Mouse (Mus musculus) C2C12 (cell line): Measurements from ENCODE around the gene Parp11. TPM values are rescaled to one million over a fixed set of nuclear protein-coding genes. Genes with fewer than 3 reads are reported as not detected.

Experiments used
- H3K27me3 ChIP-seq: one replicate; pipeline ENCODE4 v1.6.1; 2011; ENCODE audit not compliant: control insufficient read depth, insufficient read depth, insufficient read length
- H3K36me3 ChIP-seq: one replicate; pipeline ENCODE4 v1.6.1; 2011; ENCODE audit not compliant: control insufficient read depth, insufficient read depth
- H3K4me3 ChIP-seq: one replicate; pipeline ENCODE4 v1.5.1; 2011; ENCODE audit warnings: mild to moderate bottlenecking, control low read depth; ENCODE audit not compliant: poor library complexity, insufficient read depth, severe bottlenecking
- H3K79me2 ChIP-seq: one replicate; pipeline ENCODE4 v1.6.1; 2011; ENCODE audit not compliant: control insufficient read depth, insufficient read depth
- H3K79me3 ChIP-seq: one replicate; pipeline ENCODE4 v1.6.1; 2011; ENCODE audit warnings: low read depth, control low read depth
- H3ac ChIP-seq: one replicate; pipeline ENCODE3; 2011; ENCODE audit warnings: low read depth; ENCODE audit not compliant: control insufficient read depth, insufficient read length
- CEBPB ChIP-seq: IDR thresholded peaks from one replicate; pipeline ENCODE4 v1.6.1; 2011; ENCODE audit warnings: low read depth, mild to moderate bottlenecking, control low read depth, moderate library complexity
- CTCF ChIP-seq: IDR thresholded peaks from one replicate; pipeline ENCODE4 v1.5.1; 2011; ENCODE audit not compliant: control insufficient read depth, insufficient read depth, insufficient read length
- FOSL1 ChIP-seq: IDR thresholded peaks from one replicate; pipeline ENCODE4 v1.8.0; 2011; ENCODE audit warnings: mild to moderate bottlenecking, low read length; ENCODE audit not compliant: poor library complexity, insufficient read depth, severe bottlenecking
- MAX ChIP-seq: IDR thresholded peaks from one replicate; pipeline ENCODE4 v1.6.1; 2011; ENCODE audit warnings: mild to moderate bottlenecking, control low read depth
- MYOD1 ChIP-seq: IDR thresholded peaks from one replicate; pipeline ENCODE4 v1.6.1; 2011; ENCODE audit warnings: low read depth; ENCODE audit not compliant: control insufficient read depth, insufficient read length
- MYOG ChIP-seq: IDR thresholded peaks from one replicate; pipeline ENCODE4 v1.6.1; 2011; ENCODE audit not compliant: control insufficient read depth, insufficient read length; ENCODE audit errors: extremely low read depth
- USF1 ChIP-seq: IDR thresholded peaks from one replicate; pipeline ENCODE4 v1.6.1; 2011; ENCODE audit warnings: low read depth, mild to moderate bottlenecking, control low read depth, moderate library complexity
- polyA plus RNA-seq: library from polyadenylated mRNA; unstranded; fragments of >200 nt; fragmentation: generic; extraction: Trizol; gene quantifications from one replicate; pipeline ENCODE4 v1.2.1, GENCODE M21; 2012; ENCODE audit warnings: missing spikeins

Gene Parp11
- polyA plus RNA-seq, 1 experiment = 3.6 TPM

GRCm38 (mm10) chr6:127407742-127408141 lies 38.9 kb upstream of the Parp11 start:
- TF ChIP-seq CEBPB (no peak), CTCF (no peak), MYOD1 (peak; percentile 26)

GRCm38 (mm10) chr6:127417525-127418184 lies 29.0 kb upstream of the Parp11 start:
- no peaks in the 10 kb centered on the region for H3K79me3 ChIP-seq
- H3K27me3 ChIP-seq = no peaks in the 10 kb centered on the region
- no peak overlapping the region for H3ac ChIP-seq
- TF ChIP-seq MYOD1 (no peak), FOSL1 (no peak), CEBPB (no peak), MAX (no peak), USF1 (no peak), CTCF (no peak), MYOG (no peak)
- H3K36me3 ChIP-seq = no peaks in the 10 kb centered on the region
- no peak overlapping the region for H3K4me3 ChIP-seq
- H3K79me2 ChIP-seq = no peaks in the 10 kb centered on the region

More at GRCm38 (mm10) chr6:127407742-127408141, 38.9 kb upstream of the Parp11 start:
- Histone ChIP-seq H3K79me2 (no peaks in the 10 kb centered on the region), H3K36me3 (no peaks in the 10 kb centered on the region), H3K27me3 (peaks cover 6% of the 10 kb centered on the region), H3K79me3 (no peaks in the 10 kb centered on the region), H3ac (no peak overlapping the region), H3K4me3 (no peak overlapping the region)

GRCm38 (mm10) chr6:127418322-127418721 lies 28.3 kb upstream of the Parp11 start:
- Histone ChIP-seq H3K79me3 (no peaks in the 10 kb centered on the region), H3K36me3 (no peaks in the 10 kb centered on the region), H3K79me2 (no peaks in the 10 kb centered on the region), H3K27me3 (no peaks in the 10 kb centered on the region), H3K4me3 (no peak overlapping the region), H3ac (no peak overlapping the region)
- no peak for TF ChIP-seq FOSL1
- no peak for TF ChIP-seq MAX
- TF ChIP-seq CEBPB = no peak
- no peak for TF ChIP-seq MYOD1

- Histone ChIP-seq H3K27me3 (peaks cover 3% of the 10 kb centered on the region), H3K4me3 (no peak overlapping the region), H3ac (no peak overlapping the region), H3K79me3 (no peaks in the 10 kb centered on the region), H3K79me2 (no peaks in the 10 kb centered on the region), H3K36me3 (no peaks in the 10 kb centered on the region)
- TF ChIP-seq CTCF = no peak
- no peak for TF ChIP-seq MAX
- TF ChIP-seq MYOD1 = no peak
- TF ChIP-seq USF1 = no peak
- no peak for TF ChIP-seq FOSL1
- TF ChIP-seq MYOG = no peak
- no peak for TF ChIP-seq CEBPB
These were observed 26.5 kb upstream of the Parp11 start for GRCm38 (mm10) chr6:127420115-127420514.

- Histone ChIP-seq H3ac (no peak overlapping the region), H3K79me3 (no peaks in the 10 kb centered on the region), H3K36me3 (no peaks in the 10 kb centered on the region), H3K4me3 (no peak overlapping the region), H3K79me2 (no peaks in the 10 kb centered on the region), H3K27me3 (peaks cover 13% of the 10 kb centered on the region)
- TF ChIP-seq CTCF = no peak
- TF ChIP-seq FOSL1 = no peak
These were observed 21.5 kb upstream of the Parp11 start for GRCm38 (mm10) chr6:127425095-127425494.

- Histone ChIP-seq H3K27me3 (peaks cover 13% of the 10 kb centered on the region), H3K79me3 (no peaks in the 10 kb centered on the region), H3K4me3 (no peak overlapping the region), H3ac (no peak overlapping the region), H3K79me2 (no peaks in the 10 kb centered on the region), H3K36me3 (no peaks in the 10 kb centered on the region)
- no peak for TF ChIP-seq FOSL1
- no peak for TF ChIP-seq CEBPB
- no peak for TF ChIP-seq MYOD1
- TF ChIP-seq MYOG = no peak
- no peak for TF ChIP-seq CTCF
- no peak for TF ChIP-seq USF1
- no peak for TF ChIP-seq MAX
These were observed 15.9 kb upstream of the Parp11 start for GRCm38 (mm10) chr6:127430716-127431115.
